Mouse (Mus musculus) kidney, embryonic 15.5 days (tissue): ENCODE measurements around the gene Scoc. TPM values are rescaled to one million over a fixed set of nuclear protein-coding genes. Genes with fewer than 3 reads are reported as not detected.

Experiments used
- ATAC-seq: fragments of 200-750 bp; cut with Nextera tagmentation; replicated peaks from 2 replicates; pipeline ENCODE4 v1.8.0; 2017; ENCODE audit warnings: moderate TSS enrichment; ENCODE audit not compliant: low FRiP score
- H3K27ac ChIP-seq: fragments of 300-500 bp; sonication (generic); 2 replicates; pipeline ENCODE4 v1.5.1; 2015; ENCODE audit warnings: mild to moderate bottlenecking, inconsistent platforms
- H3K27me3 ChIP-seq: fragments of 300-500 bp; sonication (generic); 2 replicates; pipeline ENCODE4 v1.6.1; 2015; ENCODE audit warnings: inconsistent platforms
- H3K36me3 ChIP-seq: fragments of 300-500 bp; sonication (generic); 2 replicates; pipeline ENCODE4 v1.6.1; 2015; ENCODE audit warnings: inconsistent platforms
- H3K4me1 ChIP-seq: fragments of 300-500 bp; sonication (generic); 2 replicates; pipeline ENCODE4 v1.6.1; 2015; ENCODE audit warnings: inconsistent platforms
- H3K4me2 ChIP-seq: fragments of 300-500 bp; sonication (generic); 2 replicates; pipeline ENCODE4 v1.6.1; 2015; ENCODE audit warnings: moderate library complexity, mild to moderate bottlenecking, inconsistent platforms
- H3K4me3 ChIP-seq: fragments of 300-500 bp; sonication (generic); replicated peaks from 2 replicates; pipeline ENCODE4 v1.5.1; 2015; ENCODE audit warnings: mild to moderate bottlenecking, inconsistent platforms
- H3K9ac ChIP-seq: fragments of 300-500 bp; sonication (generic); 2 replicates; pipeline ENCODE4 v1.6.1; 2015; ENCODE audit warnings: mild to moderate bottlenecking, inconsistent platforms
- H3K9me3 ChIP-seq: fragments of 300-500 bp; sonication (generic); replicated peaks from 2 replicates; pipeline ENCODE4 v1.6.1; 2016; ENCODE audit warnings: inconsistent platforms
- WGBS: fragments of 180-500 bp; shearing (Covaris S2); methylation state at CpG from one replicate; pipeline ENCODE4 v1.1.7; 2015; ENCODE audit warnings: mixed read lengths; 5-methylcytosine and 5-hydroxymethylcytosine counted together
- polyA plus RNA-seq: library from polyadenylated mRNA; unstranded; fragments of >200 nt; fragmentation: Nextera tagmentation; extraction: Ambion mirVana; gene quantifications from 2 replicates; pipeline ENCODE4 v1.2.1, GENCODE M21; 2015

The Scoc gene
- polyA plus RNA-seq, 1 experiment from 2014 or later, result 106 TPM

DNA sequence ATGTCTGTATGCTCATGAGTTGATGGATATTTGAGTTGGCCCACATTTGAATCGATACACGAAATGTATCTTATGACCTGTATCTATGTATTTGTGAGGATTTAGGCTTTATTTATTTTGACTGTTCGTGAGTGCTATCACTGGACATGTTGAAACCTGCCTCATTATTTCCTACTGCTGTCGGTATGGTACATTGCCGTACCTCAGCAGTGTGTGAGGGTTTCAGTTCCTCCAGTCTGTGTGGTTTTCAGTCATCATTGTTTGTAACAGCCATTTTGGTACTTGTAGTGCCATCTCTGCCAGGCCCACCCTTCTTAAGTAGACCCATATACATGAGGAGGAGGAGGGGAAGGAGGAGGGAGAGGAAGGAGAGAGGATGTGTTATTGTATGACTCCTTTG, 63.9 kb downstream of the Scoc start:
- no peak overlapping the region for H3K4me2 ChIP-seq
- ATAC-seq, result no peak
- H3K9me3 ChIP-seq, result no peaks in the 10 kb centered on the region
- no peaks in the 10 kb centered on the region for H3K36me3 ChIP-seq
- H3K9ac ChIP-seq, result no peak overlapping the region
- no peak overlapping the region for H3K4me3 ChIP-seq
- no peak overlapping the region for H3K27ac ChIP-seq
- H3K4me1 ChIP-seq, result peaks cover 9% of the 10 kb centered on the region
- 91% methylated on average over 5 of the region's 5 CpGs for WGBS
- peaks cover 19% of the 10 kb centered on the region for H3K27me3 ChIP-seq

DNA sequence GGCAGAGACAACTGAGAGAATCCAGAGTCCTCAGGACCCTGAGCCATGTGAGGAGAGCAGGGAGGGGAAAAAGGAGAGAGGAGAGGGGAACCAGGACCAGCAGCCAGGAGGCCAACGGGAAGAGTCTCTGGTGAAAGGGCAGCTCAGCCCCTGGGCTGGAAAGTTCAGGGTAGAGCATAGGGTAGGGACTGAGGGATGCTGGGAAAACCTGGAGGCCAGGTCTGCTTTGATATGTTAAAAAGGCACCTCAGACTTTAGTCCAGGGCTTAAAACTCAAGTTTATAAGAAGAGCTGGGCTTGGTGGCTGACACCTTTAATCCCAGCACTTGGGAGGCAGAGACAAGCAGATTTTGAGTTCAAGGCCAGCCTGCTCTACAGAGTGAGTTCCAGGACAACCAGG, 65.7 kb downstream of the Scoc start:
- peaks cover 9% of the 10 kb centered on the region for H3K4me1 ChIP-seq
- WGBS, result 56% methylated on average over 1 of the region's 1 CpGs
- no peak for ATAC-seq
- no peak overlapping the region for H3K9ac ChIP-seq
- no peak overlapping the region for H3K4me2 ChIP-seq
- H3K27me3 ChIP-seq, result peaks cover 33% of the 10 kb centered on the region
- H3K27ac ChIP-seq, result no peak overlapping the region
- H3K4me3 ChIP-seq, result no peak overlapping the region
- no peaks in the 10 kb centered on the region for H3K9me3 ChIP-seq
- no peaks in the 10 kb centered on the region for H3K36me3 ChIP-seq

DNA sequence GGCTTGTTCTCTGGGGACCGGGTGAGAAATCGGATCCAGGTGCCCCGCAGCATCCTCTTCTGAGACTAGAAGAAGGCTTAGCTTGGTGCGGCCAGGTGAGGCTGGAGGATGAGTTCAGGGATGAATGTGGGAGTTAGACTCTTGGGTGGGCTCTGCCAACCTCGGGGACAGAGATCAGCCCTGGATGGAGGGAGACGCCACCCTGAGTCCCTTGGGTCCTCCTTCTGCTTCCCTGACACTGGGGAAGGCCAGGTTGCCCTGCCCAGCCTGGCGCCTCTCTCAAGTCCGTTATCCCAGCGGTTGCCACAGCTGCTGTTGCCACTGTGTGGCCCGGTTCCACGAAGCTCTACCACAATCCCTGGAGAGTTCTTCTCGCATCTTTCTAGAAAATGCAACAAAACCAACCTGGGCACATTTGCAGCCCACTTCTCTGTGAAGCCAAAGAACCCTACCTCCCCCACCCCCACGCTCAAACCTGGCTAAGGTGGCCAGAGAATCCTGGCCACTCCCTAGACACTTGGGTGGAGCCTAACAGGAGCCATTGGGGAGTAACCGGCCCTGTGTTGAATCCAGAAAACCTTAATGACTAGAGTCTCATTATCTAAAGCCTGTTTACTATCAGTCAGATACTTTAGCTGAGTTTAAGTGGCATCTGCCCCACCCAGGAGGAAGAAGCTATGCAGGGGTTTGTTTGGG, 68.0 kb downstream of the Scoc start:
- Histone ChIP-seq H3K9ac (peak overlapping the region; percentile 35; the same call in 1 of the 2 replicates), H3K27ac (no peak overlapping the region), H3K4me1 (peaks cover 9% of the 10 kb centered on the region), H3K9me3 (no peaks in the 10 kb centered on the region), H3K27me3 (peaks cover 33% of the 10 kb centered on the region), H3K4me3 (peak overlapping the region; percentile 48), H3K4me2 (peak overlapping the region; percentile 83), H3K36me3 (no peaks in the 10 kb centered on the region)
- peak; percentile 12; the same call in 1 of the 2 replicates for ATAC-seq
- 6% methylated on average over 14 of the region's 14 CpGs for WGBS

DNA sequence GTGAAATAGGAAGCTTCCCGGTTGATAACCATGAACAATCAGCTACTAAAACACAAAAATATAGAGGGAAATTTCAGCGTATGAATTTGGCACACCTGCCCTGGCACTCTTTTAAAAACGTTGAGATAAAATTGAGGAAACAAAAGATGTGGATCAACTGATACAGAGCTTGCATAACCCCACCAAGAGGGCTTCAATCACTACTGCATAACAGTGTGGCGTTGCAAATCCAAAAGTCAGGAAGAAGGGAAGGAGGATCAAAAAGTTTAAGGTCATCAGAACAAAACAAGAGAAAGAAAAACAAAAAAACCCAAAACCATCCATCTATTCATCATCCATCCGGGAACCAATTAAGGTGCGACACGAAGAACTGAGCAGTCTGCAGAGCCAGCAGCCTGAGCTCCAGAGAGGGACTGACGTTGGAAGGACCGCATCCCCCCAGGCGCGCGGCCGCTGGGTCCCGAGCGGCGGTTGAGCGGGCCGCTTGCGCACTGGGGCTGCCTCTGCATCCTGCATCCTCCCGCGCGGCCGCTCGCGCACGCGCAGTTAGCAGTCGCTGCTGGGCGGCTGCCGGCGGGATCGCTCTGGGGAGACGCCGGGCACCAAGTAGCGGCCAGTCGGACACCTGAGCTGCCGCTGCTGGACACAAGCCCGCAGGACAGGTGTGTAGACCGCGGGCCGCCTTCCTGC, 68.7 kb downstream of the Scoc start, which contains the start of gene Clgn:
TSS of gene Clgn (plus strand) at position 552 of the 690 bp plus-strand sequence.
- H3K36me3 ChIP-seq, result no peaks in the 10 kb centered on the region
- H3K9ac ChIP-seq, result peak within 1 kb of the TSS; percentile 35; the same call in 1 of the 2 replicates
- no peaks in the 10 kb centered on the region for H3K9me3 ChIP-seq
- peaks cover 9% of the 10 kb centered on the region for H3K4me1 ChIP-seq
- ATAC-seq, result peak; percentile 89
- WGBS, result 4% methylated on average over 41 of the region's 41 CpGs
- H3K27me3 ChIP-seq, result peaks cover 33% of the 10 kb centered on the region
- no peak within 1 kb of the TSS for H3K27ac ChIP-seq
- H3K4me2 ChIP-seq, result peak within 1 kb of the TSS; percentile 83
- peak within 1 kb of the TSS; percentile 48 for H3K4me3 ChIP-seq

DNA sequence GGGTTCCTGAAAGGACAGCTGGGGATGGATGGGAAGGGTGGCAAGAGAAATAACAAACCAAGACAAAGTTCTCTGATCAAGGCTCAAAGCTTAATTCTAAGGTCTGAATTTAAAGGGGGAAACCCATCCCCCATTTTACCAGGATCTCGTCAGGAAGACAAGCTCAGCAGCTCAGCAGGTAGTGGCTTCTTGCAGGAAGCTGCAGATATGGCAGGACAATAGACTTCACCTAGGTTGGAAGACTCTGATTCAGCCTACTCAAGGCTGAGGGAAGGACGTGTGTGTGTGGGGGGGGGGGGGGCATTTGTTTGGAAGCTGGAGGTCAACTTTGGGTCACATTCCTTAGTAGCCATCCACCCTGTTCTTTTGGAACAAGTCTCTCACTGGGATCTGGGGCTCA, 75.3 kb downstream of the Scoc start:
- no peak overlapping the region for H3K27ac ChIP-seq
- H3K9me3 ChIP-seq, result no peaks in the 10 kb centered on the region
- H3K4me2 ChIP-seq, result no peak overlapping the region
- H3K4me1 ChIP-seq, result no peaks in the 10 kb centered on the region
- WGBS, result 41% methylated on average over 2 of the region's 2 CpGs
- ATAC-seq, result no peak
- no peak overlapping the region for H3K9ac ChIP-seq
- H3K36me3 ChIP-seq, result no peaks in the 10 kb centered on the region
- H3K27me3 ChIP-seq, result peaks cover under 1% of the 10 kb centered on the region; the same call in 1 of the 2 replicates
- no peak overlapping the region for H3K4me3 ChIP-seq

DNA sequence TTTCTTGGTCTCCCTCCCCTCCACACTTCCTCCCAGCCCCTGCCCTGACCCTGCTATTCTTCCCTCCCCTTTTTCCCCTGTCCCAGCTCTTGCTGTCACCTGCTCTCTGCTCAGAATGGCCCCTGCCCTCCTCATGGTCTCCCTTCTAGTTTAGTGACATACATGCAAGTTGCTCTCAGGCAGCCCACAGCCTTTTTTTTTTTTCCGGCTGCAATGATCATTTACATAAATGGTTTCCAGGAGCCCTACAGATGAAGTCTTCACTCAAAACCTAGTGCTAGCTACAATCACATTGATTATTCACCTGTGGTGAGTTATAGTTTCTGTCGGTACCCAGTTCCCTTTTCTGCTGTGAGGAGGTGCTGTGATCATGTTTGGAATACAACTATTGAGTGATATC, 77.2 kb downstream of the Scoc start:
- no peak overlapping the region for H3K4me3 ChIP-seq
- H3K9me3 ChIP-seq, result no peaks in the 10 kb centered on the region
- no peak for ATAC-seq
- H3K27me3 ChIP-seq, result no peaks in the 10 kb centered on the region
- no peak overlapping the region for H3K9ac ChIP-seq
- H3K36me3 ChIP-seq, result no peaks in the 10 kb centered on the region
- 79% methylated on average over 2 of the region's 2 CpGs for WGBS
- H3K4me2 ChIP-seq, result no peak overlapping the region
- H3K27ac ChIP-seq, result no peak overlapping the region
- H3K4me1 ChIP-seq, result no peaks in the 10 kb centered on the region

DNA sequence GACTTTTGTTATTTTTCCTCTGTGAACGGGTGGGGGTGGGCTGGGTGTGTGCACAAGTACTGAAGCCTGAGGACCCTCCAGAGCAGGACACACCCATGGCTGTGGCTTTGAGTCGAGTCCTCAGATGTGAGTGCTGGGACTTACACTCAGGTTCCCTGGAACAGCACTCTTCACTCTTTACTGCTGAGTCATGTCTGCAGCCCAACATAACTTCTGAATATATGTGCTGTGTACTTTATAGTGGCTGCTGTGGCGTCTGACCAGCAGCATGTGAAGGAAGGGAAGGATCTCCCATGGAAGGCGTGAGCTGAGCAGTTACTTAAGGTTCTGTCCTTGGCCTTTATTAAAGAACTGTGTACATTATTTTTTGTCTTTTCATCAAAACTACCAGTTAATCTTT, 78.0 kb downstream of the Scoc start:
- Histone ChIP-seq H3K36me3 (no peaks in the 10 kb centered on the region), H3K9me3 (no peaks in the 10 kb centered on the region), H3K4me3 (no peak overlapping the region), H3K27me3 (no peaks in the 10 kb centered on the region), H3K9ac (no peak overlapping the region), H3K4me1 (no peaks in the 10 kb centered on the region), H3K27ac (no peak overlapping the region), H3K4me2 (no peak overlapping the region)
- ATAC-seq, result no peak
- WGBS, result 65% methylated on average over 4 of the region's 4 CpGs

Other genes with a start within 250 kb of the Scoc start
- gene Ucp1, start 168.0 kb downstream of the Scoc start, polyA plus RNA-seq, result not detected in 2 replicates
- gene Elmod2, start 125.9 kb downstream of the Scoc start, polyA plus RNA-seq, result 16.3 TPM in 2 replicates
- gene Mgat4d, start 109.9 kb downstream of the Scoc start, polyA plus RNA-seq, result not detected in 2 replicates
- gene Clgn, start 68.5 kb downstream of the Scoc start, polyA plus RNA-seq, result 0.25 and 0.26 TPM in 2 replicates
- gene Olfr370, start 77.4 kb upstream of the Scoc start, polyA plus RNA-seq, result not detected in 2 replicates
- gene Ndufb7, start 108.3 kb upstream of the Scoc start, polyA plus RNA-seq, result 344 and 353 TPM in 2 replicates
- 577 and 605 TPM in 2 replicates for gene Tecr, start 149.6 kb upstream of the Scoc start, polyA plus RNA-seq
- gene Dnajb1, start 149.8 kb upstream of the Scoc start, polyA plus RNA-seq, result 59.1 and 60.4 TPM in 2 replicates
- 220 and 221 TPM in 2 replicates for gene Gipc1, start 194.3 kb upstream of the Scoc start, polyA plus RNA-seq
- gene Ptger1, start 208.3 kb upstream of the Scoc start, polyA plus RNA-seq, result 2.4 and 2.9 TPM in 2 replicates
- gene Pkn1, start 240.8 kb upstream of the Scoc start, polyA plus RNA-seq, result 29.3 and 34.6 TPM in 2 replicates